ENCODE assay signal across 8 mouse cellular contexts in genomic region chr3:127498197-127498741, GRCm38 (mm10). TPM values are rescaled to one million over a fixed set of nuclear protein-coding genes. Genes with fewer than 3 reads are reported as not detected.
A peak's percentile ranks its signal among the peaks of the same experiment; 100 is the strongest.
DNase-seq lines count a peak whose midpoint lies in the region; ATAC-seq and TF ChIP-seq lines count a peak whose summit lies in the region.

No protein-coding gene starts in this region.

- H3K36me3 ChIP-seq in ES-E14 (ENCODE audit: control insufficient read depth, insufficient read depth, low read length, poor library complexity, severe bottlenecking) (no peaks in the 10 kb centered on the region), myocyte (ENCODE audit: control insufficient read depth, insufficient read depth) (no peaks in the 10 kb centered on the region)
- no peaks in the 10 kb centered on the region for H3K36me3 ChIP-seq in embryonic facial prominence, embryonic 12.5 days
- no peaks in the 10 kb centered on the region for H3K36me3 ChIP-seq in heart, postnatal 0 days (replicated peaks; ENCODE audit: control insufficient read depth, insufficient read depth, low read length)

- peak overlapping the region; percentile 17; the same call in 1 of the 2 replicates for H3K9ac ChIP-seq in ES-E14 (ENCODE audit: insufficient read depth, low read depth, low read length, poor library complexity, severe bottlenecking)
- peak overlapping the region; percentile 64 for H3K9ac ChIP-seq in embryonic facial prominence, embryonic 12.5 days
- H3K9ac ChIP-seq in heart, postnatal 0 days (replicated peaks; ENCODE audit: low read depth, low read length) = peak overlapping the region; percentile 74

- intact Hi-C loops in left cerebral cortex, postnatal 4 days (cut with DNase I) = no loop called here

- no peak overlapping the region for H3ac ChIP-seq in myocyte (ENCODE audit: control insufficient read depth, insufficient read length)

- no peak for DNase-seq in ES-E14 (ENCODE audit: low read depth, low spot score)
- peak; percentile 64 for DNase-seq in ZHBTc4 (ENCODE audit: low read depth, low spot score)
- peak; percentile 69 for DNase-seq in heart, postnatal 0 days (ENCODE audit: low spot score)
- DNase-seq in left cerebral cortex, postnatal 4 days = peak; percentile 17

- H3K4me1 ChIP-seq in ES-E14 (ENCODE audit: control insufficient read depth in 2 of 2, insufficient read depth in 2 of 2, low read length in 2 of 2, poor library complexity in 1 of 2) = 0 out of 4 replicates have a peak, but pooled peaks cover 0 to 2% of the 10 kb centered on the region in 2 experiments
- H3K4me1 ChIP-seq in embryonic facial prominence, embryonic 12.5 days = peaks cover 11% of the 10 kb centered on the region; the same call in 1 of the 2 replicates
- 0 out of 2 replicates have a peak, but pooled peaks cover 5% of the 10 kb centered on the region for H3K4me1 ChIP-seq in heart, postnatal 0 days (ENCODE audit: control insufficient read depth, insufficient read depth)

- peaks cover 27% of the 10 kb centered on the region for H3K27me3 ChIP-seq in embryonic facial prominence, embryonic 12.5 days
- H3K27me3 ChIP-seq in heart, postnatal 0 days (ENCODE audit: control insufficient read depth, insufficient read depth, low read length) = no peaks in the 10 kb centered on the region
- H3K27me3 ChIP-seq in myocyte (ENCODE audit: control insufficient read depth, insufficient read depth, insufficient read length) = peaks cover 10% of the 10 kb centered on the region

- in situ Hi-C loops in ES-E14 (cut with MboI; ENCODE audit: low sequenced_read_pairs in 2 of 2, unreplicated experiment in 2 of 2) = no loop called here

- no peak for TF ChIP-seq POLR2A in myocyte (IDR thresholded peaks at IDR 0.05; ENCODE audit: insufficient read length, low read depth)

- no peak for TF ChIP-seq CTCF in heart, postnatal 0 days (IDR thresholded peaks at IDR 0.05; ENCODE audit: low read depth)

- H3K27ac ChIP-seq in ES-E14 (ENCODE audit: insufficient read depth, low read depth, low read length, poor library complexity, severe bottlenecking) = no peak overlapping the region
- no peak overlapping the region for H3K27ac ChIP-seq in embryonic facial prominence, embryonic 12.5 days
- peak overlapping the region; percentile 86 for H3K27ac ChIP-seq in heart, postnatal 0 days (ENCODE audit: low read depth)

- H3K9me3 ChIP-seq in ES-E14 (ENCODE audit: control insufficient read depth, insufficient read depth, low read depth, low read length) = no peaks in the 10 kb centered on the region
- no peaks in the 10 kb centered on the region for H3K9me3 ChIP-seq in embryonic facial prominence, embryonic 12.5 days
- no peaks in the 10 kb centered on the region for H3K9me3 ChIP-seq in heart, postnatal 0 days (replicated peaks; ENCODE audit: control insufficient read depth, low read length)

- no peak for TF ChIP-seq EP300 in heart, postnatal 0 days (IDR thresholded peaks at IDR 0.05; ENCODE audit: low read depth)

- ATAC-seq in embryonic facial prominence, embryonic 12.5 days (ENCODE audit: insufficient number of reproducible peaks, insufficient read depth, low FRiP score, low TSS enrichment) = peak; percentile 83
- peak; percentile 84 for ATAC-seq in heart, postnatal 0 days (ENCODE audit: insufficient read depth, low read depth)
- no peak for ATAC-seq in monocyte, adult 5-6 weeks (replicated peaks; ENCODE audit: insufficient number of reproducible peaks, low FRiP score, low TSS enrichment, poor library complexity, severe bottlenecking)
- ATAC-seq in CD4-positive, CD25-positive, alpha-beta regulatory T cell, adult 4 months = no peak

- H3K4me2 ChIP-seq in embryonic facial prominence, embryonic 12.5 days (replicated peaks) = peak overlapping the region; percentile 100
- H3K4me2 ChIP-seq in heart, postnatal 0 days (ENCODE audit: low read depth, low read length) = peak overlapping the region; percentile 89
- H3K4me2 ChIP-seq in myocyte (ENCODE audit: low read depth) = peak overlapping the region; percentile 56

- 2% methylated on average over 23 of the region's 23 CpGs for WGBS in embryonic facial prominence, embryonic 12.5 days
- under 1% methylated on average over 15 of the region's 23 CpGs for WGBS in heart, postnatal 0 days

- H3K4me3 ChIP-seq in ES-E14 (ENCODE audit: insufficient read depth in 1 of 2, low read depth in 1 of 2, low read length in 2 of 2, poor library complexity in 1 of 2, severe bottlenecking in 1 of 2) (peak overlapping the region; percentile 59 to 62), myocyte (no peak overlapping the region)
- peak overlapping the region; percentile 62 for H3K4me3 ChIP-seq in embryonic facial prominence, embryonic 12.5 days
- peak overlapping the region; percentile 67 for H3K4me3 ChIP-seq in heart, postnatal 0 days (ENCODE audit: low read depth, low read length)

- no peaks in the 10 kb centered on the region for H3K79me2 ChIP-seq in myocyte (ENCODE audit: control insufficient read depth, insufficient read depth)

TF ChIP-seq in ES-E14, 5 proteins besides CTCF, POLR2A, EP300 and RAD21:
- TF ChIP-seq MAFK (IDR thresholded peaks at IDR 0.05; ENCODE audit: insufficient read depth, low read depth, low read length) (no peak), CHD2 (IDR thresholded peaks at IDR 0.05; ENCODE audit: low read depth, low read length) (no peak), HCFC1 (IDR thresholded peaks at IDR 0.05; ENCODE audit: borderline replicate concordance, insufficient read depth, low read length) (no peak), ZC3H11A (IDR thresholded peaks at IDR 0.05; ENCODE audit: borderline replicate concordance, low read depth, low read length) (no peak), ZNF384 (IDR thresholded peaks at IDR 0.05; ENCODE audit: low read depth, low read length) (no peak)

TF ChIP-seq in myocyte, 11 proteins besides CTCF, POLR2A, EP300 and RAD21:
- TF ChIP-seq E2F4 (IDR thresholded peaks at IDR 0.05; ENCODE audit: insufficient read depth) = no peak
- peak; percentile 2 for TF ChIP-seq USF1 (IDR thresholded peaks at IDR 0.05; ENCODE audit: low read depth)
- no peak for TF ChIP-seq MYOG (IDR thresholded peaks at IDR 0.05; ENCODE audit: control insufficient read depth in 1 of 3, insufficient read depth in 1 of 3, insufficient read length in 2 of 3, low read depth in 2 of 3)
- no peak for TF ChIP-seq TCF12 (IDR thresholded peaks at IDR 0.05; ENCODE audit: insufficient read depth, poor library complexity, severe bottlenecking)
TF ChIP-seq in myocyte: peak in this region for 1.

RNA-seq across cellular contexts. Expression of gene Ank2, which starts 0.9 kb away (rescaled TPM):
- 12.9 and 15.2 TPM in 2 replicates for total RNA-seq in ES-E14 (2012; rRNA removed)
- polyA plus RNA-seq in embryonic facial prominence, embryonic 12.5 days (2016; fragmentation: Nextera tagmentation; extraction: Ambion mirVana) = 44.0 and 47.1 TPM in 2 replicates
- 138 and 177 TPM in 2 replicates for total RNA-seq in heart, postnatal 0 days (2014; rRNA removed; ENCODE audit: low replicate concordance)
- polyA plus RNA-seq in heart, postnatal 0 days (2015; fragmentation: Nextera tagmentation; extraction: Ambion mirVana) = 38.8 and 45.1 TPM in 2 replicates
- total RNA-seq in left cerebral cortex, postnatal 4 days (2021) = 1,000 to 10,000 TPM in 1 of 2 experiments, 100 to 1,000 TPM in 1; 971 to 1,020 TPM
- polyA plus RNA-seq in myocyte (2012; fragmentation: generic; extraction: Trizol) = 20.2 TPM
- total RNA-seq in monocyte, adult 5-6 weeks (2017) = not detected in 3 replicates
- polyA plus RNA-seq in CD4-positive, CD25-positive, alpha-beta regulatory T cell, adult 4 months (2017; shearing (Covaris generic)) = under 1 TPM; 0.23 to 0.32 TPM

RNA-seq across cellular contexts. Expression of gene Larp7, which starts 54.9 kb away (rescaled TPM):
- total RNA-seq in ES-E14 (2012; rRNA removed) = 20.4 and 39.1 TPM in 2 replicates
- polyA plus RNA-seq in embryonic facial prominence, embryonic 12.5 days (2016; fragmentation: Nextera tagmentation; extraction: Ambion mirVana) = 66.0 and 67.2 TPM in 2 replicates
- 8.2 and 16.5 TPM in 2 replicates for total RNA-seq in heart, postnatal 0 days (2014; rRNA removed; ENCODE audit: low replicate concordance)
- polyA plus RNA-seq in heart, postnatal 0 days (2015; fragmentation: Nextera tagmentation; extraction: Ambion mirVana) = 36.5 and 41.5 TPM in 2 replicates
- 10 to 100 TPM; 21.8 to 23.0 TPM for total RNA-seq in left cerebral cortex, postnatal 4 days (2021)
- 10.9 TPM for polyA plus RNA-seq in myocyte (2012; fragmentation: generic; extraction: Trizol)
- total RNA-seq in monocyte, adult 5-6 weeks (2017) = 73.5 to 95.3 TPM (median 73.8 TPM) in 3 replicates
- polyA plus RNA-seq in CD4-positive, CD25-positive, alpha-beta regulatory T cell, adult 4 months (2017; shearing (Covaris generic)) = 10 to 100 TPM; 60.5 to 63.4 TPM

RNA-seq across cellular contexts. Expression of gene Zgrf1, which starts 55.0 kb away (rescaled TPM):
- 16.2 and 17.0 TPM in 2 replicates for total RNA-seq in ES-E14 (2012; rRNA removed)
- polyA plus RNA-seq in embryonic facial prominence, embryonic 12.5 days (2016; fragmentation: Nextera tagmentation; extraction: Ambion mirVana) = 13.8 and 16.1 TPM in 2 replicates
- 5.9 and 6.4 TPM in 2 replicates for total RNA-seq in heart, postnatal 0 days (2014; rRNA removed; ENCODE audit: low replicate concordance)
- 1.9 and 2.3 TPM in 2 replicates for polyA plus RNA-seq in heart, postnatal 0 days (2015; fragmentation: Nextera tagmentation; extraction: Ambion mirVana)
- total RNA-seq in left cerebral cortex, postnatal 4 days (2021) = 1 to 10 TPM; 2.9 to 3.4 TPM
- 0.46 TPM for polyA plus RNA-seq in myocyte (2012; fragmentation: generic; extraction: Trizol)
- total RNA-seq in monocyte, adult 5-6 weeks (2017) = 4.3 to 8.1 TPM (median 4.5 TPM) in 3 replicates
- 1 to 10 TPM; 3.7 to 6.0 TPM for polyA plus RNA-seq in CD4-positive, CD25-positive, alpha-beta regulatory T cell, adult 4 months (2017; shearing (Covaris generic))

Comparison
In these comparisons a context has a peak if more than half of its experiments do, and no peak if none do; other contexts are left out.
1. H3K9ac ChIP-seq: peak in every context shown above with its lines; median percentile 74 in heart, postnatal 0 days; 64 in embryonic facial prominence, embryonic 12.5 days; 17 in ES-E14.
2. ATAC-seq: peak in embryonic facial prominence, embryonic 12.5 days (single experiment) and heart, postnatal 0 days (single experiment); none in monocyte, adult 5-6 weeks (single experiment) and CD4-positive, CD25-positive, alpha-beta regulatory T cell, adult 4 months (single experiment).
3. RNA of gene Ank2, which starts 0.9 kb away (total RNA-seq): 971 to 1,020 TPM in left cerebral cortex, postnatal 4 days, 138 to 177 TPM in heart, postnatal 0 days and 12.9 to 15.2 TPM in ES-E14; not detected in monocyte, adult 5-6 weeks; every median in the first group is over 10 times any median in the second.
4. Peak in every context shown above with its lines, with median percentiles within 50 percentile points of each other: H3K4me2 ChIP-seq.